Mouse (Mus musculus): ENCODE data around the gene Mgarp. TPM values are rescaled to one million over a fixed set of nuclear protein-coding genes. Genes with fewer than 3 reads are reported as not detected.
"Not testable (repeated sequence)": the region's sequence is repeated elsewhere in the genome, so short reads cannot be mapped to it uniquely, and the experiment has no call there.

The Mgarp gene
- polyA plus RNA-seq, 1 experiment from 2014 or later: 2.0 TPM

- H3K27me3 ChIP-seq: no peaks in the 10 kb centered on the region
- H3K27ac ChIP-seq (replicated peaks): no peak overlapping the region
- no peak for ATAC-seq (ENCODE audit: low FRiP score, low read depth)
- H3K9ac ChIP-seq: no peak overlapping the region
- 85% methylated on average over 1 of the region's 1 CpGs for WGBS
- H3K4me2 ChIP-seq: no peak overlapping the region
- H3K4me3 ChIP-seq: no peak overlapping the region
- peaks cover 25% of the 10 kb centered on the region for H3K4me1 ChIP-seq (replicated peaks)
- no peaks in the 10 kb centered on the region for H3K9me3 ChIP-seq
- no peaks in the 10 kb centered on the region for H3K36me3 ChIP-seq
These were observed 16.7 kb upstream of the Mgarp start for GRCm38 (mm10) chr3:51413276-51413675.

GRCm38 (mm10) chr3:51412457-51412856 lies 15.9 kb upstream of the Mgarp start:
- Histone ChIP-seq H3K9ac (no peak overlapping the region), H3K4me1 (replicated peaks) (peaks cover 25% of the 10 kb centered on the region), H3K36me3 (no peaks in the 10 kb centered on the region), H3K9me3 (no peaks in the 10 kb centered on the region), H3K4me2 (no peak overlapping the region), H3K4me3 (no peak overlapping the region), H3K27me3 (no peaks in the 10 kb centered on the region), H3K27ac (replicated peaks) (no peak overlapping the region)
- 90% methylated on average over 7 of the region's 7 CpGs for WGBS
- ATAC-seq (ENCODE audit: low FRiP score, low read depth): no peak

DNA sequence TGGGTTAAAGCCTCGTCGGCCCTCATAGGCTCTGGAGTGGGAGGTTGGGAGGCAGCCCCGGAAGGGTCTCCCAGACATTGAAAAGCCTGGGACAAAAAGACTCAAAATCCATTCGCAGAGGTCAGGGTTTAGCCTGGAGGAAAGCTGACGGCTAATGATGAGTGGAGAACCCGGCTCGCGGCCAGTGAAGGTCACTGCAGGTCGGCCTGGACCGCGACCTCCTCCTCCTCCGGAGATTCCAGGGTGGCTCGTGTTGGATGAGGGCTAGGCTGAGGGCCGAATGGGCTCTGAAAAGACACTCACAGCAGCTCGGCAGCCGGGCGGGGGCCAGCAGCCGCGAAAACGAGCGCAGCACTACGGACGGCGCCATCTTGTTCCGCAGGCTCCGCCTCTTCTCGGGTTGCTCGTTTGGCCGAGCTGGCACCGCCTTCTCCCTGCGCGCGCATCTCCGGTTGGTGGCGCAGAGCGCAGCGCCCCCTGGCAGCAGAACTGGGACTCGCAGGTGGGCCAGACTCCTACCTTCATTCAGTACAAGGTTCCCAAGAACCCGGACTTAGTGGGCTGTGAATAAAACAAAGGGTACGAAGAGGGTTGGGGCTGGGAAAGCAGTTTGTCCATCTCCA lies 12.1 kb upstream of the Mgarp start, which contains the start of gene Ndufc1:
Gene Ndufc1, minus strand, starts transcription at position 428 of the 623 bp plus-strand sequence.
- Histone ChIP-seq H3K36me3 (peaks cover 18% of the 10 kb centered on the region), H3K9me3 (no peaks in the 10 kb centered on the region), H3K4me3 (peak within 1 kb of the TSS; percentile 83), H3K9ac (peak within 1 kb of the TSS; percentile 93), H3K4me1 (replicated peaks) (peaks cover 14% of the 10 kb centered on the region), H3K4me2 (peak within 1 kb of the TSS; percentile 57), H3K27ac (replicated peaks) (peak within 1 kb of the TSS; percentile 96), H3K27me3 (no peaks in the 10 kb centered on the region)
- under 1% methylated on average over 39 of the region's 40 CpGs for WGBS
- ATAC-seq (ENCODE audit: low FRiP score, low read depth): peak; percentile 85

GRCm38 (mm10) chr3:51407870-51408560 lies 11.5 kb upstream of the Mgarp start:
- no peaks in the 10 kb centered on the region for H3K27me3 ChIP-seq
- H3K9me3 ChIP-seq: no peaks in the 10 kb centered on the region
- H3K27ac ChIP-seq (replicated peaks): peak overlapping the region; percentile 96
- peak overlapping the region; percentile 83 for H3K4me3 ChIP-seq
- peak overlapping the region; percentile 93 for H3K9ac ChIP-seq
- peaks cover 23% of the 10 kb centered on the region for H3K36me3 ChIP-seq
- no peak for ATAC-seq (ENCODE audit: low FRiP score, low read depth)
- peak overlapping the region; percentile 57 for H3K4me2 ChIP-seq
- H3K4me1 ChIP-seq (replicated peaks): peaks cover 14% of the 10 kb centered on the region
- WGBS: 24% methylated on average over 20 of the region's 20 CpGs

DNA sequence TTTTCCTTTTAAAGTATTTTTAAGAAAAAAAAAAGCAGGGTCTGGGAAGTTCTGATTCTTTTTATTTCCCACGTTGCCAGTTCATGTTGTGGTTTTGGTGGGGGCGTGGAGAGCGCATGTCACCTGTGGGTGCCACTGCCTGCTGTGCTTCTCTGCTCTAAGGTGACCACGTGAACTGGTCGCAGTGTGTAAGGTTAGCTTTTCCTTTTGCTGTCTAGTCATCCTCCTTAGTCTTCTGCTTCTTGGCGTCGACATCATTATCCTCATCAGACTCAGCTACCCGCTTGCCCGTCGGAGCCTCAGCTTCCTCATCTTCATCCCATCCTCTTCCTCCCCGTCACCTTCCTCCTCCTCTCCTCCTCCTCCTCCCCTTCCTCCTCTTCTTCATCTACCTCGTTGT lies 6.1 kb upstream of the Mgarp start:
- Histone ChIP-seq H3K27ac (replicated peaks) (no peak overlapping the region), H3K9ac (no peak overlapping the region), H3K4me2 (no peak overlapping the region), H3K36me3 (peaks cover 23% of the 10 kb centered on the region), H3K4me3 (no peak overlapping the region), H3K27me3 (no peaks in the 10 kb centered on the region; the same call in 1 of the 2 replicates), H3K9me3 (no peaks in the 10 kb centered on the region), H3K4me1 (replicated peaks) (peaks cover 8% of the 10 kb centered on the region)
- ATAC-seq (ENCODE audit: low FRiP score, low read depth): no peak
- WGBS: 95% methylated on average over 12 of the region's 12 CpGs

- H3K36me3 ChIP-seq: peaks cover 22% of the 10 kb centered on the region
- not testable (repeated sequence) for H3K9ac ChIP-seq; H3K4me1 ChIP-seq (replicated peaks); H3K27me3 ChIP-seq; H3K4me3 ChIP-seq; ATAC-seq (ENCODE audit: low FRiP score, low read depth); H3K4me2 ChIP-seq; H3K9me3 ChIP-seq; H3K27ac ChIP-seq (replicated peaks)
- 60% methylated on average over 4 of the region's 4 CpGs for WGBS
These were observed 5.5 kb upstream of the Mgarp start for GRCm38 (mm10) chr3:51402054-51402453.

- H3K4me2 ChIP-seq: no peak overlapping the region
- peaks cover 13% of the 10 kb centered on the region; the same call in 1 of the 2 replicates for H3K36me3 ChIP-seq
- H3K9ac ChIP-seq: no peak overlapping the region
- no peak overlapping the region for H3K4me3 ChIP-seq
- ATAC-seq (ENCODE audit: low FRiP score, low read depth): no peak
- peaks cover 14% of the 10 kb centered on the region for H3K27me3 ChIP-seq
- peaks cover 9% of the 10 kb centered on the region for H3K4me1 ChIP-seq (replicated peaks)
- no peak overlapping the region for H3K27ac ChIP-seq (replicated peaks)
- WGBS: 82% methylated on average over 10 of the region's 10 CpGs
- no peaks in the 10 kb centered on the region for H3K9me3 ChIP-seq
These were observed 4.1 kb upstream of the Mgarp start for GRCm38 (mm10) chr3:51400682-51401081.

- Histone ChIP-seq H3K4me3 (no peak overlapping the region), H3K36me3 (peaks cover 9% of the 10 kb centered on the region; the same call in 1 of the 2 replicates), H3K9me3 (no peaks in the 10 kb centered on the region), H3K27ac (replicated peaks) (no peak overlapping the region), H3K4me2 (no peak overlapping the region), H3K4me1 (replicated peaks) (peaks cover 9% of the 10 kb centered on the region), H3K27me3 (peaks cover 21% of the 10 kb centered on the region), H3K9ac (no peak overlapping the region)
- WGBS: 73% methylated on average over 4 of the region's 4 CpGs
- no peak for ATAC-seq (ENCODE audit: low FRiP score, low read depth)
These were observed 3.0 kb upstream of the Mgarp start for GRCm38 (mm10) chr3:51399531-51399930.

DNA sequence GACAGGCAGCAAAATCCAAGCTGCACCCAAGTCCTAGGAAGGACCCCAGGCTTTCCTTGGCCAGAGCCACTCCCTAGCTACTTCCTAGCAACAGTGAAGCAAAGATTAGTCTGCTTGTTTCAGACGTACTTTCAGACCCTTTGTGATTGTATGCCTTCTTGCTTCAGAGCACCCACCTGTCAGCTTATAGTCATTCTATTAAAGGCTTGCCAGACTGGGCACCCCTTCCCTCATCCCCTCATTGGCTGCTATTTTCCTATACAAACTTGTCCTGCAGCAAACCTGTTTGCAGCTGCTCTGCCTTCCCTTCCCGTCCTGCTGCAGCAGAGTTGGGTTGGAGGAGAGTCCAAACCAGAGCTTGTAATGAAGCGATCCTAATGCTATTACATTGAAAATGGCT lies 2.1 kb upstream of the Mgarp start:
- WGBS: 11% methylated on average over 3 of the region's 3 CpGs
- no peak for ATAC-seq (ENCODE audit: low FRiP score, low read depth)
- no peak overlapping the region for H3K4me3 ChIP-seq
- peaks cover 9% of the 10 kb centered on the region for H3K4me1 ChIP-seq (replicated peaks)
- no peak overlapping the region for H3K27ac ChIP-seq (replicated peaks)
- no peak overlapping the region for H3K4me2 ChIP-seq
- H3K9ac ChIP-seq: no peak overlapping the region
- H3K27me3 ChIP-seq: peaks cover 21% of the 10 kb centered on the region
- H3K36me3 ChIP-seq: 0 out of 2 replicates have a peak, but pooled peaks cover 5% of the 10 kb centered on the region
- H3K9me3 ChIP-seq: no peaks in the 10 kb centered on the region

- H3K9me3 ChIP-seq: no peaks in the 10 kb centered on the region
- no peaks in the 10 kb centered on the region for H3K36me3 ChIP-seq
- no peak overlapping the region for H3K4me3 ChIP-seq
- H3K4me2 ChIP-seq: no peak overlapping the region
- no peak for ATAC-seq (ENCODE audit: low FRiP score, low read depth)
- H3K27ac ChIP-seq (replicated peaks): no peak overlapping the region
- H3K27me3 ChIP-seq: peaks cover 21% of the 10 kb centered on the region
- no peak overlapping the region for H3K9ac ChIP-seq
- 47% methylated on average over 15 of the region's 15 CpGs for WGBS
- H3K4me1 ChIP-seq (replicated peaks): peaks cover 9% of the 10 kb centered on the region
These were observed 1.3 kb upstream of the Mgarp start for GRCm38 (mm10) chr3:51397700-51398299.

- Histone ChIP-seq H3K36me3 (no peaks in the 10 kb centered on the region), H3K9ac (no peak overlapping the region), H3K4me1 (replicated peaks) (peaks cover 9% of the 10 kb centered on the region), H3K4me2 (peak overlapping the region; percentile 87; the same call in 1 of the 2 replicates), H3K4me3 (no peak overlapping the region), H3K27ac (replicated peaks) (no peak overlapping the region), H3K9me3 (no peaks in the 10 kb centered on the region), H3K27me3 (peaks cover 21% of the 10 kb centered on the region)
- ATAC-seq (ENCODE audit: low FRiP score, low read depth): no peak
- WGBS: 23% methylated on average over 19 of the region's 19 CpGs
These were observed 935 bp downstream of the Mgarp start for GRCm38 (mm10) chr3:51395461-51396145.

- 80% methylated on average over 3 of the region's 3 CpGs for WGBS
- peaks cover 9% of the 10 kb centered on the region for H3K4me1 ChIP-seq (replicated peaks)
- no peak overlapping the region for H3K4me3 ChIP-seq
- H3K36me3 ChIP-seq: no peaks in the 10 kb centered on the region
- ATAC-seq (ENCODE audit: low FRiP score, low read depth): no peak
- no peak overlapping the region for H3K27ac ChIP-seq (replicated peaks)
- no peak overlapping the region for H3K4me2 ChIP-seq
- no peaks in the 10 kb centered on the region for H3K9me3 ChIP-seq
- no peak overlapping the region for H3K9ac ChIP-seq
- peaks cover 21% of the 10 kb centered on the region for H3K27me3 ChIP-seq
These were observed 1.7 kb downstream of the Mgarp start for GRCm38 (mm10) chr3:51394881-51395280.
